Mouse (Mus musculus): ENCODE results near the gene Rab36. TPM values are rescaled to one million over a fixed set of nuclear protein-coding genes. Genes with fewer than 3 reads are reported as not detected.
"Not testable (repeated sequence)": the region's sequence is repeated elsewhere in the genome, so short reads cannot be mapped to it uniquely, and the experiment has no call there.

Gene Rab36
- polyA plus RNA-seq, 1 experiment from 2014 or later = 11.7 TPM

GRCm38 (mm10) chr10:75016481-75016880 lies 20.4 kb upstream of the Rab36 start:
- H3K4me3 ChIP-seq = no peak overlapping the region
- no peak for ATAC-seq (ENCODE audit: insufficient number of reproducible peaks, insufficient read depth, low FRiP score, low TSS enrichment, low read depth)
- no peaks in the 10 kb centered on the region for H3K36me3 ChIP-seq
- H3K27ac ChIP-seq = no peak overlapping the region
- no peaks in the 10 kb centered on the region; the same call in none of the 2 replicates for H3K4me1 ChIP-seq
- no peaks in the 10 kb centered on the region for H3K9me3 ChIP-seq
- no peak overlapping the region for H3K4me2 ChIP-seq
- H3K27me3 ChIP-seq = no peaks in the 10 kb centered on the region
- WGBS = 77% methylated on average over 4 of the region's 4 CpGs
- H3K9ac ChIP-seq = no peak overlapping the region

GRCm38 (mm10) chr10:75020271-75020670 lies 16.6 kb upstream of the Rab36 start:
- H3K9ac ChIP-seq = no peak overlapping the region
- ATAC-seq (ENCODE audit: insufficient number of reproducible peaks, insufficient read depth, low FRiP score, low TSS enrichment, low read depth) = no peak; the same call in 1 of the 2 replicates
- no peak overlapping the region for H3K4me2 ChIP-seq
- no peak overlapping the region for H3K27ac ChIP-seq
- H3K4me3 ChIP-seq = no peak overlapping the region
- no peaks in the 10 kb centered on the region for H3K36me3 ChIP-seq
- no peaks in the 10 kb centered on the region; the same call in 1 of the 2 replicates for H3K4me1 ChIP-seq
- 51% methylated on average over 2 of the region's 2 CpGs for WGBS
- no peaks in the 10 kb centered on the region for H3K27me3 ChIP-seq
- no peaks in the 10 kb centered on the region for H3K9me3 ChIP-seq

- Histone ChIP-seq H3K4me3 (no peak overlapping the region), H3K27ac (no peak overlapping the region), H3K4me1 (no peaks in the 10 kb centered on the region; the same call in 1 of the 2 replicates), H3K9ac (no peak overlapping the region), H3K27me3 (no peaks in the 10 kb centered on the region), H3K9me3 (no peaks in the 10 kb centered on the region), H3K4me2 (no peak overlapping the region), H3K36me3 (no peaks in the 10 kb centered on the region)
- 15% methylated on average over 6 of the region's 6 CpGs for WGBS
- ATAC-seq (ENCODE audit: insufficient number of reproducible peaks, insufficient read depth, low FRiP score, low TSS enrichment, low read depth) = no peak
Measured at GRCm38 (mm10) chr10:75021138-75021537, 15.7 kb upstream of the Rab36 start.

- no peaks in the 10 kb centered on the region for H3K27me3 ChIP-seq
- H3K9ac ChIP-seq = no peak overlapping the region
- 58% methylated on average over 8 of the region's 8 CpGs for WGBS
- H3K4me3 ChIP-seq = no peak overlapping the region
- no peak overlapping the region for H3K4me2 ChIP-seq
- H3K4me1 ChIP-seq = no peaks in the 10 kb centered on the region
- no peaks in the 10 kb centered on the region for H3K9me3 ChIP-seq
- no peak for ATAC-seq (ENCODE audit: insufficient number of reproducible peaks, insufficient read depth, low FRiP score, low TSS enrichment, low read depth)
- H3K36me3 ChIP-seq = no peaks in the 10 kb centered on the region
- H3K27ac ChIP-seq = no peak overlapping the region
Measured at GRCm38 (mm10) chr10:75026491-75026890, 10.4 kb upstream of the Rab36 start.

- H3K4me2 ChIP-seq = no peak overlapping the region
- H3K27ac ChIP-seq = no peak overlapping the region
- H3K9ac ChIP-seq = no peak overlapping the region
- H3K36me3 ChIP-seq = no peaks in the 10 kb centered on the region
- H3K4me1 ChIP-seq = peaks cover 10% of the 10 kb centered on the region
- no peaks in the 10 kb centered on the region for H3K27me3 ChIP-seq
- H3K9me3 ChIP-seq = no peaks in the 10 kb centered on the region
- 89% methylated on average over 8 of the region's 8 CpGs for WGBS
- no peak overlapping the region for H3K4me3 ChIP-seq
- no peak for ATAC-seq (ENCODE audit: insufficient number of reproducible peaks, insufficient read depth, low FRiP score, low TSS enrichment, low read depth)
Measured at GRCm38 (mm10) chr10:75028743-75029142, 8.1 kb upstream of the Rab36 start.

GRCm38 (mm10) chr10:75029677-75030076 lies 7.2 kb upstream of the Rab36 start:
- H3K4me1 ChIP-seq = peaks cover 10% of the 10 kb centered on the region
- no peaks in the 10 kb centered on the region for H3K9me3 ChIP-seq
- H3K27me3 ChIP-seq = no peaks in the 10 kb centered on the region
- H3K4me3 ChIP-seq = no peak overlapping the region
- 98% methylated on average over 3 of the region's 3 CpGs for WGBS
- no peak overlapping the region for H3K9ac ChIP-seq
- H3K36me3 ChIP-seq = no peaks in the 10 kb centered on the region
- no peak for ATAC-seq (ENCODE audit: insufficient number of reproducible peaks, insufficient read depth, low FRiP score, low TSS enrichment, low read depth)
- no peak overlapping the region for H3K27ac ChIP-seq
- H3K4me2 ChIP-seq = no peak overlapping the region

GRCm38 (mm10) chr10:75030234-75030633 lies 6.6 kb upstream of the Rab36 start:
- ATAC-seq (ENCODE audit: insufficient number of reproducible peaks, insufficient read depth, low FRiP score, low TSS enrichment, low read depth) = no peak
- Histone ChIP-seq H3K4me2 (no peak overlapping the region), H3K9me3 (no peaks in the 10 kb centered on the region), H3K27ac (no peak overlapping the region), H3K4me1 (peaks cover 10% of the 10 kb centered on the region), H3K27me3 (no peaks in the 10 kb centered on the region), H3K9ac (no peak overlapping the region), H3K4me3 (no peak overlapping the region), H3K36me3 (no peaks in the 10 kb centered on the region)
- WGBS = 78% methylated on average over 3 of the region's 3 CpGs

- Histone ChIP-seq H3K27me3 (no peaks in the 10 kb centered on the region), H3K4me1 (peaks cover 19% of the 10 kb centered on the region), H3K36me3 (no peaks in the 10 kb centered on the region), H3K9me3 (no peaks in the 10 kb centered on the region), H3K27ac (no peak overlapping the region), H3K4me2 (no peak overlapping the region), H3K9ac (no peak overlapping the region), H3K4me3 (no peak overlapping the region)
- ATAC-seq (ENCODE audit: insufficient number of reproducible peaks, insufficient read depth, low FRiP score, low TSS enrichment, low read depth) = no peak
- 67% methylated on average over 5 of the region's 5 CpGs for WGBS
Measured at GRCm38 (mm10) chr10:75031345-75032114, 5.3 kb upstream of the Rab36 start.

GRCm38 (mm10) chr10:75032395-75032794 lies 4.5 kb upstream of the Rab36 start, which contains the start of gene Rsph14:
TSS of gene Rsph14 (minus strand) at chr10:75032586.
- WGBS = 26% methylated on average over 10 of the region's 10 CpGs
- Histone ChIP-seq H3K36me3 (no peaks in the 10 kb centered on the region), H3K4me1 (peaks cover 24% of the 10 kb centered on the region), H3K4me3 (no peak within 1 kb of the TSS), H3K27ac (no peak within 1 kb of the TSS), H3K27me3 (no peaks in the 10 kb centered on the region), H3K9me3 (no peaks in the 10 kb centered on the region), H3K9ac (no peak within 1 kb of the TSS), H3K4me2 (peak within 1 kb of the TSS; percentile 37; the same call in 1 of the 2 replicates)
- no peak; the same call in 1 of the 2 replicates for ATAC-seq (ENCODE audit: insufficient number of reproducible peaks, insufficient read depth, low FRiP score, low TSS enrichment, low read depth)

- not testable (repeated sequence) for H3K4me3 ChIP-seq
Measured at GRCm38 (mm10) chr10:75042060-75042459, 5.2 kb downstream of the Rab36 start.

GRCm38 (mm10) chr10:75044459-75044858 lies 7.6 kb downstream of the Rab36 start:
- no peaks in the 10 kb centered on the region for H3K27me3 ChIP-seq
- no peak overlapping the region for H3K27ac ChIP-seq
- WGBS = 33% methylated on average over 7 of the region's 7 CpGs
- H3K9ac ChIP-seq = no peak overlapping the region
- no peak overlapping the region for H3K4me3 ChIP-seq
- 0 out of 2 replicates have a peak, but pooled peaks cover 5% of the 10 kb centered on the region for H3K4me1 ChIP-seq
- no peak overlapping the region for H3K4me2 ChIP-seq
- H3K36me3 ChIP-seq = peaks cover 18% of the 10 kb centered on the region
- no peaks in the 10 kb centered on the region for H3K9me3 ChIP-seq
- 0 out of 2 replicates have a peak, but pooled peaks have one; percentile 2 for ATAC-seq (ENCODE audit: insufficient number of reproducible peaks, insufficient read depth, low FRiP score, low TSS enrichment, low read depth)

More at GRCm38 (mm10) chr10:75042060-75042459, 5.2 kb downstream of the Rab36 start:
- H3K9me3 ChIP-seq; H3K27me3 ChIP-seq; ATAC-seq (ENCODE audit: insufficient number of reproducible peaks, insufficient read depth, low FRiP score, low TSS enrichment, low read depth); H3K27ac ChIP-seq; H3K9ac ChIP-seq; H3K4me2 ChIP-seq: not testable (repeated sequence)
- Histone ChIP-seq H3K4me1 (peaks cover 14% of the 10 kb centered on the region), H3K36me3 (peaks cover 15% of the 10 kb centered on the region)
- WGBS = 7% methylated on average over 1 of the region's 1 CpGs

GRCm38 (mm10) chr10:75045831-75046230 lies 9.0 kb downstream of the Rab36 start:
- H3K4me3 ChIP-seq = no peak overlapping the region
- 90% methylated on average over 15 of the region's 15 CpGs for WGBS

More at GRCm38 (mm10) chr10:75045831-75046230, 9.0 kb downstream of the Rab36 start:
- Histone ChIP-seq H3K4me2 (no peak overlapping the region), H3K4me1 (0 out of 2 replicates have a peak, but pooled peaks cover 5% of the 10 kb centered on the region), H3K9ac (no peak overlapping the region), H3K27me3 (no peaks in the 10 kb centered on the region), H3K36me3 (peaks cover 18% of the 10 kb centered on the region), H3K9me3 (no peaks in the 10 kb centered on the region), H3K27ac (no peak overlapping the region)
- ATAC-seq (ENCODE audit: insufficient number of reproducible peaks, insufficient read depth, low FRiP score, low TSS enrichment, low read depth) = no peak

Data from embryonic facial prominence, embryonic 13.5 days (tissue).